Mouse (Mus musculus): Measurements from ENCODE around the gene Copz1.

Copz1 gene

GRCm38 (mm10) chr15:103341547-103341946 is 69.0 kb downstream of the Copz1 start:
- no peak for DNase-seq

- peak; percentile 76 for DNase-seq
These were observed 69.9 kb downstream of the Copz1 start for GRCm38 (mm10) chr15:103342415-103342814.

GRCm38 (mm10) chr15:103343008-103343407 is 70.5 kb downstream of the Copz1 start:
- DNase-seq: no peak

- DNase-seq: peak; percentile 36
These were observed 71.0 kb downstream of the Copz1 start for GRCm38 (mm10) chr15:103343556-103343955.

GRCm38 (mm10) chr15:103345789-103346188 is 73.3 kb downstream of the Copz1 start:
- DNase-seq: no peak

- DNase-seq: peak; percentile 72
These were observed 74.8 kb downstream of the Copz1 start for GRCm38 (mm10) chr15:103347275-103347684.

Data from thymus, postnatal 14 days (tissue).